Mouse (Mus musculus): ENCODE data around the gene Tspan14.

Tspan14 gene

GRCm38 (mm10) chr14:40927041-40927440, 39.6 kb downstream of the Tspan14 start:
- Histone ChIP-seq H3K36me3 (ENCODE audit: insufficient read depth, low read length) (peaks cover 33% of the 10 kb centered on the region), H3K27me3 (ENCODE audit: insufficient read depth, low read length) (no peaks in the 10 kb centered on the region)
- TF ChIP-seq NANOG (IDR thresholded peaks at IDR 0.05; ENCODE audit: borderline replicate concordance, low read length), result no peak
- no peak for TF ChIP-seq CTCF (conservative IDR thresholded peaks at IDR 0.05; ENCODE audit: low read length)
- TF ChIP-seq POU5F1 (IDR thresholded peaks at IDR 0.05; ENCODE audit: borderline replicate concordance, low read length), result no peak

GRCm38 (mm10) chr14:40924378-40925113, 42.1 kb downstream of the Tspan14 start:
- Histone ChIP-seq H3K9me3 (ENCODE audit: low read length) (no peaks in the 10 kb centered on the region), H3K36me3 (ENCODE audit: insufficient read depth, low read length) (peaks cover 33% of the 10 kb centered on the region), H3K27me3 (ENCODE audit: insufficient read depth, low read length) (no peaks in the 10 kb centered on the region), H3K4me3 (replicated peaks; ENCODE audit: low read length) (no peak overlapping the region), H3K4me1 (replicated peaks; ENCODE audit: low read depth, low read length) (peaks cover 47% of the 10 kb centered on the region)
- TF ChIP-seq CTCF (conservative IDR thresholded peaks at IDR 0.05; ENCODE audit: low read length), result no peak
- TF ChIP-seq POU5F1 (IDR thresholded peaks at IDR 0.05; ENCODE audit: borderline replicate concordance, low read length), result no peak
- no peak for TF ChIP-seq NANOG (IDR thresholded peaks at IDR 0.05; ENCODE audit: borderline replicate concordance, low read length)

More at GRCm38 (mm10) chr14:40927041-40927440, 39.6 kb downstream of the Tspan14 start:
- Histone ChIP-seq H3K9me3 (ENCODE audit: low read length) (no peaks in the 10 kb centered on the region), H3K4me1 (replicated peaks; ENCODE audit: low read depth, low read length) (peaks cover 45% of the 10 kb centered on the region), H3K4me3 (replicated peaks; ENCODE audit: low read length) (no peak overlapping the region)

- TF ChIP-seq NANOG (IDR thresholded peaks at IDR 0.05; ENCODE audit: borderline replicate concordance, low read length) (no peak), CTCF (conservative IDR thresholded peaks at IDR 0.05; ENCODE audit: low read length) (no peak), POU5F1 (IDR thresholded peaks at IDR 0.05; ENCODE audit: borderline replicate concordance, low read length) (no peak)
- H3K27me3 ChIP-seq (ENCODE audit: insufficient read depth, low read length), result no peaks in the 10 kb centered on the region
- H3K9me3 ChIP-seq (ENCODE audit: low read length), result no peaks in the 10 kb centered on the region
- H3K36me3 ChIP-seq (ENCODE audit: insufficient read depth, low read length), result peaks cover 37% of the 10 kb centered on the region
- no peak overlapping the region for H3K4me3 ChIP-seq (replicated peaks; ENCODE audit: low read length)
- H3K4me1 ChIP-seq (replicated peaks; ENCODE audit: low read depth, low read length), result peaks cover 58% of the 10 kb centered on the region
These were observed 45.4 kb downstream of the Tspan14 start for GRCm38 (mm10) chr14:40921241-40921640.

GRCm38 (mm10) chr14:40919521-40919920, 47.1 kb downstream of the Tspan14 start:
- Histone ChIP-seq H3K4me3 (replicated peaks; ENCODE audit: low read length) (no peak overlapping the region), H3K9me3 (ENCODE audit: low read length) (no peaks in the 10 kb centered on the region), H3K36me3 (ENCODE audit: insufficient read depth, low read length) (peaks cover 51% of the 10 kb centered on the region), H3K27me3 (ENCODE audit: insufficient read depth, low read length) (no peaks in the 10 kb centered on the region), H3K4me1 (replicated peaks; ENCODE audit: low read depth, low read length) (peaks cover 68% of the 10 kb centered on the region)
- TF ChIP-seq POU5F1 (IDR thresholded peaks at IDR 0.05; ENCODE audit: borderline replicate concordance, low read length), result no peak

- H3K9me3 ChIP-seq (ENCODE audit: low read length), result no peaks in the 10 kb centered on the region
- H3K27me3 ChIP-seq (ENCODE audit: insufficient read depth, low read length), result no peaks in the 10 kb centered on the region
- H3K4me1 ChIP-seq (replicated peaks; ENCODE audit: low read depth, low read length), result peaks cover 75% of the 10 kb centered on the region
- TF ChIP-seq POU5F1 (IDR thresholded peaks at IDR 0.05; ENCODE audit: borderline replicate concordance, low read length), result no peak
- no peak for TF ChIP-seq NANOG (IDR thresholded peaks at IDR 0.05; ENCODE audit: borderline replicate concordance, low read length)
- TF ChIP-seq CTCF (conservative IDR thresholded peaks at IDR 0.05; ENCODE audit: low read length), result no peak
- H3K36me3 ChIP-seq (ENCODE audit: insufficient read depth, low read length), result peaks cover 58% of the 10 kb centered on the region
- no peak overlapping the region for H3K4me3 ChIP-seq (replicated peaks; ENCODE audit: low read length)
These were observed 48.1 kb downstream of the Tspan14 start for GRCm38 (mm10) chr14:40918477-40918876.

GRCm38 (mm10) chr14:40917632-40918031, 49.0 kb downstream of the Tspan14 start:
- no peak overlapping the region for H3K4me3 ChIP-seq (replicated peaks; ENCODE audit: low read length)
- peak; percentile 94 for TF ChIP-seq CTCF (conservative IDR thresholded peaks at IDR 0.05; ENCODE audit: low read length)
- TF ChIP-seq POU5F1 (IDR thresholded peaks at IDR 0.05; ENCODE audit: borderline replicate concordance, low read length), result no peak
- H3K27me3 ChIP-seq (ENCODE audit: insufficient read depth, low read length), result no peaks in the 10 kb centered on the region
- peaks cover 58% of the 10 kb centered on the region for H3K36me3 ChIP-seq (ENCODE audit: insufficient read depth, low read length)
- H3K4me1 ChIP-seq (replicated peaks; ENCODE audit: low read depth, low read length), result peaks cover 84% of the 10 kb centered on the region
- H3K9me3 ChIP-seq (ENCODE audit: low read length), result no peaks in the 10 kb centered on the region

GRCm38 (mm10) chr14:40916667-40917066, 49.9 kb downstream of the Tspan14 start:
- peaks cover 53% of the 10 kb centered on the region for H3K36me3 ChIP-seq (ENCODE audit: insufficient read depth, low read length)
- H3K9me3 ChIP-seq (ENCODE audit: low read length), result no peaks in the 10 kb centered on the region
- no peak overlapping the region for H3K4me3 ChIP-seq (replicated peaks; ENCODE audit: low read length)
- TF ChIP-seq POU5F1 (IDR thresholded peaks at IDR 0.05; ENCODE audit: borderline replicate concordance, low read length), result no peak
- no peak for TF ChIP-seq NANOG (IDR thresholded peaks at IDR 0.05; ENCODE audit: borderline replicate concordance, low read length)
- no peak for TF ChIP-seq CTCF (conservative IDR thresholded peaks at IDR 0.05; ENCODE audit: low read length)
- H3K4me1 ChIP-seq (replicated peaks; ENCODE audit: low read depth, low read length), result peaks cover 79% of the 10 kb centered on the region
- no peaks in the 10 kb centered on the region for H3K27me3 ChIP-seq (ENCODE audit: insufficient read depth, low read length)

GRCm38 (mm10) chr14:40915838-40916237, 50.8 kb downstream of the Tspan14 start:
- Histone ChIP-seq H3K4me3 (replicated peaks; ENCODE audit: low read length) (peak overlapping the region; percentile 32; the same call in 1 of the 2 replicates), H3K9me3 (ENCODE audit: low read length) (no peaks in the 10 kb centered on the region), H3K27me3 (ENCODE audit: insufficient read depth, low read length) (no peaks in the 10 kb centered on the region), H3K4me1 (replicated peaks; ENCODE audit: low read depth, low read length) (peaks cover 74% of the 10 kb centered on the region), H3K36me3 (ENCODE audit: insufficient read depth, low read length) (peaks cover 62% of the 10 kb centered on the region)
- TF ChIP-seq NANOG (IDR thresholded peaks at IDR 0.05; ENCODE audit: borderline replicate concordance, low read length) (no peak), POU5F1 (IDR thresholded peaks at IDR 0.05; ENCODE audit: borderline replicate concordance, low read length) (no peak)

GRCm38 (mm10) chr14:40914701-40915100, 51.9 kb downstream of the Tspan14 start:
- no peaks in the 10 kb centered on the region for H3K27me3 ChIP-seq (ENCODE audit: insufficient read depth, low read length)
- no peaks in the 10 kb centered on the region for H3K9me3 ChIP-seq (ENCODE audit: low read length)
- H3K4me1 ChIP-seq (replicated peaks; ENCODE audit: low read depth, low read length), result peaks cover 65% of the 10 kb centered on the region
- TF ChIP-seq POU5F1 (IDR thresholded peaks at IDR 0.05; ENCODE audit: borderline replicate concordance, low read length), result no peak
- TF ChIP-seq CTCF (conservative IDR thresholded peaks at IDR 0.05; ENCODE audit: low read length), result no peak
- TF ChIP-seq NANOG (IDR thresholded peaks at IDR 0.05; ENCODE audit: borderline replicate concordance, low read length), result no peak
- H3K4me3 ChIP-seq (replicated peaks; ENCODE audit: low read length), result peak overlapping the region; percentile 32; the same call in 1 of the 2 replicates
- H3K36me3 ChIP-seq (ENCODE audit: insufficient read depth, low read length), result peaks cover 67% of the 10 kb centered on the region
